Mouse (Mus musculus) cerebellum, adult 2 months (tissue): ENCODE data around the gene Atp5g1. TPM values are rescaled to one million over a fixed set of nuclear protein-coding genes. Genes with fewer than 3 reads are reported as not detected.
A peak's percentile ranks its signal among the peaks of the same experiment; 100 is the strongest.
"Not testable (repeated sequence)": the region's sequence is repeated elsewhere in the genome, so short reads cannot be mapped to it uniquely, and the experiment has no call there.

Source experiments
- DNase-seq, 2 experiments: peaks; one replicate each; pipeline ENCODE4 v3.0.0; 2021
- H3K27ac ChIP-seq: fragments of 200-500 bp; 2 replicates; pipeline ENCODE4 v1.5.1; 2012; ENCODE audit warnings: low read length, control low read depth, inconsistent platforms; ENCODE audit not compliant: insufficient read depth
- H3K27me3 ChIP-seq: fragments of 200-500 bp; 2 replicates; pipeline ENCODE4 v1.6.1; 2012; ENCODE audit warnings: inconsistent platforms, mild to moderate bottlenecking, low read length, moderate library complexity; ENCODE audit not compliant: control insufficient read depth, insufficient read depth
- H3K4me1 ChIP-seq: fragments of 200-500 bp; 2 replicates; pipeline ENCODE4 v1.6.1; 2011; ENCODE audit warnings: low read length; ENCODE audit not compliant: control insufficient read depth, insufficient read depth
- H3K4me3 ChIP-seq: fragments of 200-500 bp; replicated peaks from 2 replicates; pipeline ENCODE3; 2011; ENCODE audit warnings: mild to moderate bottlenecking, low read depth, low read length, control low read depth; ENCODE audit not compliant: insufficient read depth
- CTCF ChIP-seq: fragments of 200-500 bp; IDR thresholded peaks from 2 replicates; pipeline ENCODE4 v1.5.1; 2011; ENCODE audit warnings: low read depth, mild to moderate bottlenecking, control low read depth, low read length, moderate library complexity, borderline replicate concordance; ENCODE audit not compliant: insufficient read depth
- POLR2A ChIP-seq: fragments of 200-500 bp; IDR thresholded peaks from 2 replicates; pipeline ENCODE4 v1.6.1; 2011; ENCODE audit warnings: low read length, control low read depth, borderline replicate concordance; ENCODE audit not compliant: insufficient read depth
- WGBS: fragments of 180-500 bp; shearing (Covaris S2); methylation state at CpG from one replicate; pipeline ENCODE4 v1.1.7; 2018; 5-methylcytosine and 5-hydroxymethylcytosine counted together
- polyA plus RNA-seq: library from polyadenylated mRNA; depleted of rRNA; stranded (reverse); fragments of >200 nt; gene quantifications from 2 replicates; pipeline ENCODE4 v1.2.3, GENCODE M21; 2012

The Atp5g1 gene
- polyA plus RNA-seq, 1 experiment, result 758 TPM

DNA sequence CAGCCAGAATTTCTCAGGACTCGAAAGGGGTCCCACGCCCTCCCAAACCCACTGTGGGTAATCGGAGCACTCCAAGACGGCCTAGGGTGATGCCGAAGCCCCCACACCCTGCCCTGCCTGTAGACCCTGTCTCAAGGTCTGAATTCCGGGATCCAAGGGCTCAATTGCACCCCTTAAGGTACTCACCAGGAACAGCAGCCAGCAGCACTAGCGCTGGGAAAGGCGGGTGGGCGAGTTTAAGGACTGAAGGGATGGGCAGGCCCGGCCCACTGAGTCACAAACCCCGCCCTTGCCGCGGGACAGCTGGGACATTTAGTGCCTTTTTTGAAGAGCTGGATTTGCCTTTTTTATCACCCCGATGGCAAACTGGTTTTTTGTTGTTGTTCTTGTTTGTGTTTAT is 36.3 kb upstream of the Atp5g1 start, which contains the start of gene Calcoco2:
Calcoco2 (minus strand) TSS at position 214 of the 400 bp plus-strand sequence.
- 45% methylated on average over 14 of the region's 14 CpGs for WGBS

DNA sequence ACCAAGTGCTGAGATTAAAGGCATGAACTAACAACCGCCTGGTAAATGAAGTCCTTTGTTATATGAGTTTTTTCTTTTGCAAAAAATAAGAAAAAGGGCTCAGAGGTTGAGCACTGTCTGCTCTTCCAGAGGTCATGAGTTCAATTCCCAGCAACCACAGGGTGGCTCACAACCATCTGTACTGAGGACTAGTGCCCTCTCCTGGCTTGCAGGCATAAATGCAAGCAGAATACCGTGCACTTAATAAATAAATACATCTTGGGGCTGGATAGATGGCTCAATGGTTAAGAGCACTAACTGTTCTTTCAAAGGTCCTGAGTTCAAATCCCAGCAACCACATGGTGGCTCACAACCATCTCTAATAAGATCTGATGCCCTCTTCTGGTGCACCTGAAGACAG is 35.5 kb upstream of the Atp5g1 start:
- 65% methylated on average over 2 of the region's 2 CpGs for WGBS
- H3K27ac ChIP-seq, H3K4me3 ChIP-seq, H3K27me3 ChIP-seq, DNase-seq, H3K4me1 ChIP-seq: not testable (repeated sequence)

More for the DNA sequence above, 36.3 kb upstream of the Atp5g1 start, which contains the start of gene Calcoco2:
- no peak for TF ChIP-seq CTCF
- no peak for TF ChIP-seq POLR2A
- no peaks in the 10 kb centered on the region for H3K4me1 ChIP-seq
- no peaks in the 10 kb centered on the region for H3K27me3 ChIP-seq
- no peak for DNase-seq
- H3K27ac ChIP-seq, result no peak within 1 kb of the TSS
- H3K4me3 ChIP-seq, result no peak within 1 kb of the TSS

DNA sequence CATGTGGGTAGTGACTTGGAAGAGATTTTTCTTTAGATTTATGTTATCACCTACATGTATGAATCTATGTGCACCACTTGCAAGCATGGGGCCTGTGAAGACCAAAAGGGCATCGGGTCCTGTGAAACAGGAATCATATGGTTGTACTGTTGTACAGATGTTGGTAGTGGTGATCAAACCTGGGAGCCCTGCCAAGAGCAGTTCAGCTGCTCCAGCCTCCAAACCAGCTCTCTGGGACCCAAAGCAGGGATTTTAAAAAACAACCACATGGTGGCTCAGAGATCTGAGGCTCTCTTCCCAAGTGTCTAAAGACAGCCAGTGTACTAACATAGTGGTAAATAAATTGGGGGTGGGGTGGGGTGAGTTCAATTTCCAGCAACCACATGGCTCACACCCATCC is 32.9 kb upstream of the Atp5g1 start:
- no peaks in the 10 kb centered on the region; the same call in 1 of the 2 replicates for H3K27me3 ChIP-seq
- TF ChIP-seq CTCF, result no peak
- no peak for TF ChIP-seq POLR2A
- H3K4me3 ChIP-seq, result no peak overlapping the region
- 50% methylated on average over 1 of the region's 1 CpGs for WGBS
- H3K27ac ChIP-seq, result no peak overlapping the region
- DNase-seq, result no peak
- H3K4me1 ChIP-seq, result no peaks in the 10 kb centered on the region

DNA sequence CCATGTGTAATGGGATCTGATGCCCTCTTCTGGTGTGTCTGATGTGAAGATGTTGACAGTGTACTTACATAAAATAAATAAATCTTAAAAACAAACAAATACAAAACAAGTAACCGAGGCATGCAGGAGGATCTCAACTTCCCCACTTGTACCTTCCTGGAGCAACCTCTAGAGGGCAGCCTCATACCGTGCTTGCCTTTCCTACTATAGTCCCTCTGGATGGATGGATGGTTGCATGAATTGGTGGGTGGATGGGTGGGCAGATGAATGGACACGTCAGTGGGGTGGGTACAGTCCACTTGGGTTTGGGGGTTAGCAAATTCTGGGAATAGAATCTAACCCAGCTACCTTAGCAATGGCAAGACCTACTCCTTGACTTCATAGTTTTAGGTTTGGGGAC is 17.9 kb upstream of the Atp5g1 start:
- Histone ChIP-seq H3K4me1 (no peaks in the 10 kb centered on the region), H3K27ac (no peak overlapping the region), H3K4me3 (no peak overlapping the region), H3K27me3 (no peaks in the 10 kb centered on the region; the same call in 1 of the 2 replicates)
- WGBS, result 12% methylated on average over 3 of the region's 3 CpGs
- peak; percentile 87 for TF ChIP-seq CTCF
- TF ChIP-seq POLR2A, result no peak
- peak; percentile 23 to 37 for DNase-seq

DNA sequence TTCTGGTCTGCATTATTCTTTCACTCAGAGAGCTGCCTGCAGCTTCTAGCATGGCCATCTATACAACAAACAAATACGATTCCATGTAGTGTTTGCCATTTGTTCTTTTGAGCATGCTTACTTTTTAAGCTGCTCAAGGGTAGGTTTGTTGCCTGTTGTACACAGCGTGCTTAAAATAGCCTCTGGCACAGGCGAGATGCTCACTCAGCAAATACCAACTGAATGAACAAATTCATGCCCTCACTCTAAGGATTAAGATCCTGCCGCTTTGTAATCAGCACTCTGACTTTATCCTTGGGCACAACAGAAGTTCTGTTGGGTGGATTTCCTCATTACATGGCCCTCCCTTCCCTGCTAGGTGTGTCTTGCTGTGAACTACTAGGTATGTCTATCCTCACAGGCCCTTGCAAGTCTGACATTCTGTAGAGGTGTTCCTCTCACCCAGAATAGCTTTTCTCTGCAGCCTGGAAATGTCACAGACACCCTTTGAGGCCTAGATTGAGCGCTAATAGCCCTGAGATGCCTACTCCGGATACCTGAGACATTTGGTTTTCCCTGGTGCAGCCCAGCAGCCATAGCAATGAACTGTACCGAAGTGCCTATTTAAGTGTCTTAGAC is 17.3 kb upstream of the Atp5g1 start:
- no peak overlapping the region for H3K27ac ChIP-seq
- no peaks in the 10 kb centered on the region; the same call in 1 of the 2 replicates for H3K27me3 ChIP-seq
- no peaks in the 10 kb centered on the region for H3K4me1 ChIP-seq
- no peak for DNase-seq
- WGBS, result 44% methylated on average over 7 of the region's 7 CpGs
- TF ChIP-seq POLR2A, result no peak
- TF ChIP-seq CTCF, result no peak
- H3K4me3 ChIP-seq, result no peak overlapping the region

DNA sequence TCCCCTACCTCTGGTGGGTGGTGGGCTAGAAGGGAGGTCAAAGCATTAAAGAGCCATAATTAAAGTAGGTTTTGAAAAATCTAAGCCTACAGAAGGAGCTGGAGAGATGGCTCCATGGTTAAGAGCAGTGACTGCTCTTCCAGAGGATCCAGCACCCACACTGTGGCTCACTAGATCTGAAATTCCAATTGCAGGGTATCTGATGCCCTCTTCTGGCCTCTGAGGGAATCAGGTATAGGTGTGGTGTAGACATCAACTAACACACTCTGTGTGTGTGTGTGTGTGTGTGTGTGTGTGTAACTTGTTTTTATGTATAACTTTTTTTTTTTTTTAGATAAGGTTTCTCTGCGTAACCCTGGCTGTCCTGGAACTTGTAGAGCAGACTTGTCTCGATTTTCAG is 15.6 kb upstream of the Atp5g1 start:
- no peak for DNase-seq
- Histone ChIP-seq H3K27me3 (no peaks in the 10 kb centered on the region; the same call in 1 of the 2 replicates), H3K27ac (no peak overlapping the region), H3K4me3 (no peak overlapping the region), H3K4me1 (no peaks in the 10 kb centered on the region)
- 74% methylated on average over 2 of the region's 2 CpGs for WGBS
- TF ChIP-seq POLR2A, result no peak
- peak; percentile 19; the same call in 1 of the 2 replicates for TF ChIP-seq CTCF

DNA sequence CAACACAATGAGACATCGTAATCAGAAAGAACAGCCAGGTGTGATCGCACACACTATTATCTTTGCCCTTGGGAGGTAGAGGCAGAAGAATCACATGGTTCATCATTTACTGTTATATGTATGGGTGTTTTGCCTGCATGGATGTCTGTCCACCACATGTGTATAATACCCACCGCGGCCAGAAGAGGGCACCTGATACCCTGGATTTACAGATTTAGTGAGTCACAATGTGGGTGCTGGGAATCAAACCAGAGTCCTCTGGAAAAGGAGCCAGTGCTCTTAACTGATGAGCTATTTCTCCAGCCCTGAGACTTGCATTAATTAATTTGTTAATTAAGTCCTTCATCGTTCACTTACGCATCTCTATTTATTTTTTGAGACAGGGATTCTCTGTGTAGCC is 12.5 kb upstream of the Atp5g1 start:
- Histone ChIP-seq H3K4me3 (no peak overlapping the region), H3K4me1 (no peaks in the 10 kb centered on the region), H3K27me3 (no peaks in the 10 kb centered on the region; the same call in 1 of the 2 replicates), H3K27ac (no peak overlapping the region)
- 92% methylated on average over 6 of the region's 6 CpGs for WGBS
- TF ChIP-seq CTCF (no peak), POLR2A (no peak)
- no peak for DNase-seq

DNA sequence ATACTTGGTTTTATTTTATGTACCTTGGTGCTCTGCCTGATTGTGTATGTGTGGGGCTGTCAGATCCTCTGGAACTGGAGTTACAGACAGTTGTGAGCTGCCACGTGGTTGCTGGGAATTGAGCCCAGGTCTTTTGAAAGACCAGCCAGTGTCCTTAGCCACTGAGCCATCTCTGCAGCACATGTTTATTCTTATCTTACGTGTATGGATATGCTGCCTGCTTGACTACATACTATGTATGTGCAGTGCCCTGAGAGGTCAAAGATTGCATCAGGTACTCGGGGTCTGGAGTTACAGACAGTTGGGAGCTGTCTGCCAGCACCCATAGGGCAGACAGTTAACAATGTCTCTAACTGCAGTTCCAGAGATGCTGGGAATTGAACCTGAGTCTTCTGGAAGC is 7.2 kb upstream of the Atp5g1 start:
- no peak overlapping the region for H3K27ac ChIP-seq
- no peak for TF ChIP-seq POLR2A
- TF ChIP-seq CTCF, result no peak
- no peak for DNase-seq

DNA sequence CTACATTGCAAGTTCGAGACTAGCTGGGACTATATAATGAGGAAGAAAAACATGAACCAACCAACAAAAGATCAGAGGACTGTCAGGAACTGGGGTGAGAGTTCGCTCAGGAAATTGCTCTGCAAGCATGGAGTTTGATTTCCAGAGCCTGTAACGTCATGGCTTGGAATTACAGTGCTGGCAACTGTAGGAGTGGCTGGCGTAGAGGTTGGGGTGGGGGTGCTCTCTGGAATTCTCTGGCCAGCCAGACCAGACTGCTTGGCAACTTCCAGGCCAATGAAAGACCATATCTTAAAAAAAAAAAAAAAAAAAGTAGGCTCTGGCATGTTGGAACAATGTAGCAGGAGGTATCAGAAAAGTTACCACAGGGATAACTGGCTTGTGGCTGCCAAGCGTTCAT is 5.3 kb upstream of the Atp5g1 start:
- Histone ChIP-seq H3K4me1 (no peaks in the 10 kb centered on the region), H3K4me3 (no peak overlapping the region), H3K27me3 (no peaks in the 10 kb centered on the region), H3K27ac (no peak overlapping the region)
- 58% methylated on average over 5 of the region's 5 CpGs for WGBS
- no peak for DNase-seq
- TF ChIP-seq CTCF, result no peak
- no peak for TF ChIP-seq POLR2A

More for the DNA sequence above, 7.2 kb upstream of the Atp5g1 start:
- no peaks in the 10 kb centered on the region; the same call in 1 of the 2 replicates for H3K27me3 ChIP-seq
- H3K4me3 ChIP-seq, result no peak overlapping the region
- H3K4me1 ChIP-seq, result no peaks in the 10 kb centered on the region
- 52% methylated on average over 3 of the region's 3 CpGs for WGBS
